Mouse (Mus musculus) cortical plate, adult 2 months (tissue): ENCODE results near the gene Hagh.

Experiments used
- CTCF ChIP-seq: fragments of 200-500 bp; IDR thresholded peaks from 2 replicates; pipeline ENCODE4 v1.5.1; 2011; ENCODE audit warnings: mild to moderate bottlenecking, control low read depth, low read length; ENCODE audit not compliant: insufficient read depth; ENCODE audit errors: extremely low read depth
- POLR2A ChIP-seq: fragments of 200-500 bp; IDR thresholded peaks from 2 replicates; pipeline ENCODE4 v1.6.1; 2011; ENCODE audit warnings: mild to moderate bottlenecking, low read length, control low read depth; ENCODE audit not compliant: insufficient read depth; ENCODE audit errors: extremely low read depth

- TF ChIP-seq POLR2A (no peak), CTCF (no peak)
Measured at GRCm38 (mm10) chr17:24798229-24798628, 41.7 kb upstream of the Hagh start.
